Mouse (Mus musculus) embryonic facial prominence, embryonic 12.5 days (tissue): ENCODE data around the gene Irf1. TPM values are rescaled to one million over a fixed set of nuclear protein-coding genes. Genes with fewer than 3 reads are reported as not detected.

Source experiments
- ATAC-seq: fragments of 200-750 bp; cut with Nextera tagmentation; 2 replicates; pipeline ENCODE4 v1.8.0; 2017; ENCODE audit not compliant: insufficient number of reproducible peaks, insufficient read depth, low FRiP score, low TSS enrichment
- H3K27ac ChIP-seq: fragments of 300-500 bp; sonication (generic); 2 replicates; pipeline ENCODE4 v1.5.1; 2016; ENCODE audit warnings: mild to moderate bottlenecking
- H3K27me3 ChIP-seq: fragments of 300-500 bp; sonication (generic); 2 replicates; pipeline ENCODE4 v1.6.1; 2016; ENCODE audit warnings: mild to moderate bottlenecking, moderate library complexity
- H3K36me3 ChIP-seq: fragments of 300-500 bp; sonication (generic); 2 replicates; pipeline ENCODE4 v1.6.1; 2016; ENCODE audit warnings: mild to moderate bottlenecking
- H3K4me1 ChIP-seq: fragments of 300-500 bp; sonication (generic); 2 replicates; pipeline ENCODE4 v1.6.1; 2016
- H3K4me2 ChIP-seq: fragments of 300-500 bp; sonication (generic); replicated peaks from 2 replicates; pipeline ENCODE4 v1.6.1; 2016; ENCODE audit warnings: mild to moderate bottlenecking, moderate library complexity
- H3K4me3 ChIP-seq: fragments of 300-500 bp; sonication (generic); 2 replicates; pipeline ENCODE4 v1.5.1; 2016; ENCODE audit warnings: mild to moderate bottlenecking
- H3K9ac ChIP-seq: fragments of 300-500 bp; sonication (generic); 2 replicates; pipeline ENCODE4 v1.6.1; 2016; ENCODE audit warnings: mild to moderate bottlenecking, moderate library complexity
- H3K9me3 ChIP-seq: fragments of 300-500 bp; sonication (generic); 2 replicates; pipeline ENCODE4 v1.6.1; 2016; ENCODE audit warnings: mild to moderate bottlenecking, moderate library complexity
- WGBS: fragments of 180-500 bp; shearing (Covaris S2); methylation state at CpG from one replicate; pipeline ENCODE4 v1.1.7; 2016; 5-methylcytosine and 5-hydroxymethylcytosine counted together
- polyA plus RNA-seq: library from polyadenylated mRNA; unstranded; fragments of >200 nt; fragmentation: Nextera tagmentation; extraction: Ambion mirVana; gene quantifications from 2 replicates; pipeline ENCODE4 v1.2.1, GENCODE M21; 2016

Irf1 gene
- polyA plus RNA-seq, 1 experiment from 2014 or later = 10.2 TPM

GRCm38 (mm10) chr11:53803093-53803492, 33.3 kb downstream of the Irf1 start:
- no peak for ATAC-seq
- WGBS = 82% methylated on average over 12 of the region's 12 CpGs

GRCm38 (mm10) chr11:53803494-53803893, 33.7 kb downstream of the Irf1 start:
- no peak for ATAC-seq
- Histone ChIP-seq H3K4me3 (no peak overlapping the region), H3K9ac (no peak overlapping the region), H3K36me3 (no peaks in the 10 kb centered on the region), H3K4me1 (no peaks in the 10 kb centered on the region), H3K9me3 (no peaks in the 10 kb centered on the region), H3K27me3 (no peaks in the 10 kb centered on the region), H3K27ac (no peak overlapping the region), H3K4me2 (no peak overlapping the region)
- WGBS = 82% methylated on average over 6 of the region's 6 CpGs

More at GRCm38 (mm10) chr11:53803093-53803492, 33.3 kb downstream of the Irf1 start:
- Histone ChIP-seq H3K9ac (no peak overlapping the region), H3K4me2 (no peak overlapping the region), H3K4me3 (no peak overlapping the region), H3K36me3 (no peaks in the 10 kb centered on the region), H3K27ac (no peak overlapping the region), H3K27me3 (no peaks in the 10 kb centered on the region), H3K9me3 (no peaks in the 10 kb centered on the region), H3K4me1 (no peaks in the 10 kb centered on the region)

- Histone ChIP-seq H3K27ac (no peak overlapping the region), H3K4me3 (no peak overlapping the region), H3K9ac (no peak overlapping the region), H3K36me3 (no peaks in the 10 kb centered on the region), H3K27me3 (no peaks in the 10 kb centered on the region), H3K9me3 (no peaks in the 10 kb centered on the region), H3K4me1 (no peaks in the 10 kb centered on the region), H3K4me2 (no peak overlapping the region)
- ATAC-seq = no peak
- 81% methylated on average over 14 of the region's 14 CpGs for WGBS
Observed at GRCm38 (mm10) chr11:53804569-53805344, 34.9 kb downstream of the Irf1 start.

DNA sequence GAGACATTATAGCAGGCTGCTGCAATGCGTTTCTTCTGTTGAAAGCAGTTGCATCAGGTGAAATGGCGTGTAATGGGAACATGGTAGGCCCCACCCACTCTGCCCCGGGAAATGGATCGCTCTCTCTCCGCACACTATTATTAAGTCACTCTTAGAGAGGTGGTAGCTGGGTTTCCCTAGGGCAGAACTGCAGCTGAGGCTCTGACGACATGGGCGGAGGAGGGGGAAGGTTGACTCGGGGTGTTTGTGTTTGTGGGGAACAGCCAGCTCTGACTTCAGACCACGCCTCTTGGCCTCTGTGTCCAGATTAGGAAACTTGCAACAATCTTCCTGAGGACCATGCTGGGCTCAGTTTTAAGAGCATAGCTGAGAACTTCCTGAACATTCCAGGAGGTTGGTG, 36.0 kb downstream of the Irf1 start:
- H3K36me3 ChIP-seq = no peaks in the 10 kb centered on the region
- H3K4me3 ChIP-seq = no peak overlapping the region
- H3K9me3 ChIP-seq = no peaks in the 10 kb centered on the region
- ATAC-seq = no peak
- WGBS = 61% methylated on average over 9 of the region's 9 CpGs
- H3K4me1 ChIP-seq = no peaks in the 10 kb centered on the region
- H3K27ac ChIP-seq = no peak overlapping the region
- no peaks in the 10 kb centered on the region for H3K27me3 ChIP-seq
- H3K4me2 ChIP-seq = no peak overlapping the region
- no peak overlapping the region for H3K9ac ChIP-seq

DNA sequence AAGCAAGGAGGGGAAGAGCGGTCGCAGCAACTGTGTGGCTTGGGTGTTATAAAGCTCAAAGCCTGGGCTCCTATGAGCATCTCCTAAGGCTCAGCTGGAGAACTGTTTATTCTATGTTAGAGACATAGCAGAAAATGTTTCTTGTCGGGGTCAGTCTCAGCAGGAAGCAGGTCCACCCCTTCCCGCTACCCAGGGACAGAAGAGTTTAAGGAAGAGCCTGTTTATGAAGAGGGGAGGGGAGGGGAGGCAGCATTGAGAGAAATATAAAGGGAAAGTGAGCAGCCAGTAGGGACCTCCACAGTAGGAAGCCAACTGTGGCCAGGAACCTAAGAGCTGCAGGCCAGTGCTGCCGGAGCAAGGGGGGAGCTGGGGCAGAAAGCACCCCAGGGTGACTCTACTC, 39.5 kb downstream of the Irf1 start:
- Histone ChIP-seq H3K4me1 (no peaks in the 10 kb centered on the region), H3K4me2 (no peak overlapping the region), H3K27ac (no peak overlapping the region), H3K4me3 (no peak overlapping the region), H3K9ac (no peak overlapping the region), H3K9me3 (no peaks in the 10 kb centered on the region), H3K27me3 (no peaks in the 10 kb centered on the region), H3K36me3 (no peaks in the 10 kb centered on the region)
- 41% methylated on average over 5 of the region's 5 CpGs for WGBS
- no peak for ATAC-seq

DNA sequence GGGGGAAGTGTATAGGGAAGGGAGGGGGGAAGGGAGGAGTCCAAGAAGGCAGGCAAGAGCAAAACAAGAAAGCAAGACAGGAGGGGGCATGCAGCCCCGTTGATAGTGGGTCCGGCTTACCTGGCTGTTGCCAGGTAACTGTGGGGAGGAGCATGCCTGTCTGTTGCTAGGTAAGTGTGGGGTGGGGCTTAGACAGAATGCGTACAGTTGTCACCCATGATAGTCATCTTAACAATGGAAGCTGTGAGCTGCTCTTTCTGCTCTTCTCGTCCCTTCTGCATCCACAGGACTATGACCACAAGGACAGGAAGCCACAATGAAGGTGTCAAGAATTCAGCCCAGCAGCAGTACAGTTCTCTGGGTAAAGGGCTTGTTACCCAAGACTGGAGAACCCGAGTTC, 40.3 kb downstream of the Irf1 start:
- 62% methylated on average over 5 of the region's 5 CpGs for WGBS

DNA sequence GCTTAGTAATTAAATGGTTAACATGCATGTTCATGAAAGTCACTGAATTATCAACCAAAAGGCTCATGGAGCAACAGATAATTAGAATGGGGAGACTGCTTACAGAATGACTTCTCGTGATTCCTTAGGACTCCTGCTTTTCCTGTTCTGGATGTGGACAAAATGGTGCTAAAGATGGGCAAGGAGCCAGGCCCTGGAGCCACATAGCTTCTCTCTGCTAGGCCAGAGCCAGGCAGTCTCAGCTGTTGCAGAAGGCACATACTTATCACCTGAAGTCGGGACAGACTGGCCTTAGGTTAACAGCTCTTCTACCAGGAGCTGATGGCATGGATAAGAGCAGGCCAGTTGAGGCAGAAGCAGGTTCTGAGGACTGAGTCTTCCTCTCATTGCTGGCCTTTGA, 40.9 kb downstream of the Irf1 start:
- H3K9me3 ChIP-seq = no peaks in the 10 kb centered on the region
- H3K9ac ChIP-seq = no peak overlapping the region
- H3K27me3 ChIP-seq = no peaks in the 10 kb centered on the region
- H3K4me3 ChIP-seq = no peak overlapping the region
- WGBS = 71% methylated on average over 2 of the region's 2 CpGs
- no peak overlapping the region for H3K27ac ChIP-seq
- no peaks in the 10 kb centered on the region for H3K36me3 ChIP-seq
- no peak overlapping the region for H3K4me2 ChIP-seq
- H3K4me1 ChIP-seq = no peaks in the 10 kb centered on the region
- no peak for ATAC-seq

More for the DNA sequence above, 40.3 kb downstream of the Irf1 start:
- Histone ChIP-seq H3K9me3 (no peaks in the 10 kb centered on the region), H3K4me3 (no peak overlapping the region), H3K4me1 (no peaks in the 10 kb centered on the region), H3K4me2 (no peak overlapping the region), H3K27me3 (no peaks in the 10 kb centered on the region), H3K9ac (no peak overlapping the region), H3K27ac (no peak overlapping the region), H3K36me3 (no peaks in the 10 kb centered on the region)
- no peak for ATAC-seq

- H3K9me3 ChIP-seq = no peaks in the 10 kb centered on the region
- WGBS = 78% methylated on average over 3 of the region's 3 CpGs
- ATAC-seq = no peak
- H3K27me3 ChIP-seq = no peaks in the 10 kb centered on the region
- H3K9ac ChIP-seq = no peak overlapping the region
- no peaks in the 10 kb centered on the region for H3K36me3 ChIP-seq
- H3K4me1 ChIP-seq = no peaks in the 10 kb centered on the region
- no peak overlapping the region for H3K4me3 ChIP-seq
- H3K4me2 ChIP-seq = no peak overlapping the region
- H3K27ac ChIP-seq = no peak overlapping the region
Observed at GRCm38 (mm10) chr11:53811312-53811711, 41.5 kb downstream of the Irf1 start.

- H3K27me3 ChIP-seq = no peaks in the 10 kb centered on the region
- H3K9ac ChIP-seq = no peak overlapping the region
- 79% methylated on average over 16 of the region's 16 CpGs for WGBS
- no peak for ATAC-seq
- no peak overlapping the region for H3K4me2 ChIP-seq
- H3K4me3 ChIP-seq = no peak overlapping the region
- H3K36me3 ChIP-seq = no peaks in the 10 kb centered on the region
- H3K9me3 ChIP-seq = no peaks in the 10 kb centered on the region
- no peaks in the 10 kb centered on the region for H3K4me1 ChIP-seq
- H3K27ac ChIP-seq = no peak overlapping the region
Observed at GRCm38 (mm10) chr11:53813001-53813868, 43.4 kb downstream of the Irf1 start.

GRCm38 (mm10) chr11:53814810-53815209, 45.0 kb downstream of the Irf1 start:
- Histone ChIP-seq H3K27me3 (no peaks in the 10 kb centered on the region), H3K9ac (no peak overlapping the region), H3K9me3 (no peaks in the 10 kb centered on the region), H3K36me3 (no peaks in the 10 kb centered on the region), H3K4me2 (no peak overlapping the region), H3K4me3 (no peak overlapping the region), H3K4me1 (no peaks in the 10 kb centered on the region), H3K27ac (no peak overlapping the region)
- WGBS = 63% methylated on average over 3 of the region's 3 CpGs
- ATAC-seq = no peak

DNA sequence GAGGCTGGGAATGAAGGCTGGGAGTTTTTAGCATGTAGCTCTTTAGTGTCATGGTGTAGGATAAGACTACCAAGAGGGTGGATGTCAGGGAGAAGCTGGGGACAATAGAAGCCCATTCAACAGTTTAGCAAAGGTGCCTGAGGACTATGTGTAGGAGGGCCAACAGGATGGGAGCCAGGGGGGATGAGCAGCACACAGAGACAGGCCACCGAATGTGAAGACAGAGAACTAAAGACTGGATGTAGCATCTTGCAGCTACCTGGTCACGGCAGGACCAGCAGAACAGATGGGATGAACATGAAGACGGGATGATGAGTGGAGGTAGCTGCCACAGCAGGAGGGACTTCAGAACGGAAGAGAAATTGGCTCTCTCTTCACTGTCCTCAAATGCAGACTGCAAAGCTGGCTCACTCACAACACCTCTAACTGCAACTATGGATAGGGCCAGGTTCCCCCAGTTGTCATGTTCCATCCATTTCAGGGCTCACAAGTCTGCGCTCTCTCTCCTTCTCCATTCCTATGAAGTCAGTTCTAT, 47.1 kb downstream of the Irf1 start:
- Histone ChIP-seq H3K9ac (no peak overlapping the region), H3K4me3 (no peak overlapping the region), H3K27me3 (no peaks in the 10 kb centered on the region), H3K4me1 (no peaks in the 10 kb centered on the region), H3K27ac (no peak overlapping the region), H3K36me3 (no peaks in the 10 kb centered on the region), H3K9me3 (no peaks in the 10 kb centered on the region), H3K4me2 (no peak overlapping the region)
- no peak for ATAC-seq
- WGBS = 91% methylated on average over 5 of the region's 5 CpGs

- H3K9ac ChIP-seq = no peak overlapping the region
- no peaks in the 10 kb centered on the region for H3K4me1 ChIP-seq
- H3K4me2 ChIP-seq = no peak overlapping the region
- no peak overlapping the region for H3K27ac ChIP-seq
- H3K27me3 ChIP-seq = no peaks in the 10 kb centered on the region
- no peak for ATAC-seq
- no peaks in the 10 kb centered on the region for H3K9me3 ChIP-seq
- WGBS = 57% methylated on average over 6 of the region's 6 CpGs
- no peak overlapping the region for H3K4me3 ChIP-seq
- H3K36me3 ChIP-seq = no peaks in the 10 kb centered on the region
Observed at GRCm38 (mm10) chr11:53818794-53819193, 49.0 kb downstream of the Irf1 start.
